Mouse (Mus musculus): ENCODE measurements at regions not wholly inside any gene's neighbourhood (a gene's known extent, or its start where the extent isn't known, plus 50 kb on each side); places are given as distances from the start of the nearest gene placed in this dataset.

DNA sequence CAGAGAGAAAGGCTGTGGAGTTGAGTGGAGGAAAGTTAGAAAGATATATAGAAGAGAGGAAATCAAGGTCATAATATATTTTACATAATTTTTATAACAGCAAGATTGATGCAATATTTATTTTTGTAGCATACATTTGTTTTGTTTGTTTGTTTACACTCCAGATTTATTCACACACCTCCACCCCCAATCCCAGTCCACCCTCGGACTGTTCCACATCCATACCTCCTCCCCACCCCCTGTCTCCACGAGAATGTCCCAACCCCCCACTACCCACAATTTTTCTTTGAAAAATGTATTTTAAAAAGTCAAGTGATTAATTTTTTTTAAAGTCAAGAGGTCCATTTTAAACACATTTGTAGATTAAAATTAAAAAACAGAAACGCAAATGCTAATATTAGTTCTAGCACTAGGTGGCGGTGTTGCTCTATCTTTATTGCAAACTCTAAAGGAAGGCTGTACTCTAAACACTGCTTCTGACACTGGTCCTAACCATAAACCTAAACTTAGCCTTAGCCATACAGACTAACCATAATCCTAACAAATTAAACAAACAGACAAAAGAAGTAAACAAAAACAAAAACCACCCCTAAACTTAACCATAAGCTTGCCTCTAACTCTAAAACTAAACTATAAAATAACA is 67.8 kb downstream of the Olfr1505 start:
- peak in 1 of 2 experiments; percentile 48 for DNase-seq

DNA sequence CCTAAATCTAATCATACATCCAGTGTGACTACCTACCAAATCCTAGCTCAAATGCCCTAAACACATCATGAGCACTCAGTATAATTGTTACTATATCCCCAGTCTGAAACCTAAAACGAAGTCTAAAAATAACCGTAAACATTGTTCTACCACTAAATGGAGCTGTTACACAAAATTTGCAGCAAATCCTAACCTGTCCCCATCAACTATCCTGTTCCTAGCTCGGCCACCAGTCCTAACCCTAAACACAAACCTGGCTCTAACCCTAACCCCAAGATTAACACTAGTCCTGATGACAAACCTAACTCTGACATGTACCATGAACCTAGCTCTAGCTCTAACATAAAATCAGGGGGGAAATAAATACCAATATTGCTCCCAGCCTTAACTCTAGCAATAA is 69.5 kb downstream of the Olfr1505 start:
- DNase-seq: no peak

Measured in kidney, postnatal 25 days (tissue).